Mouse (Mus musculus) heart, embryonic 15.5 days (tissue): ENCODE data around the gene Fads2. TPM values are rescaled to one million over a fixed set of nuclear protein-coding genes. Genes with fewer than 3 reads are reported as not detected.

ENCODE experiments used
- ATAC-seq: fragments of 200-750 bp; cut with Nextera tagmentation; replicated peaks from 2 replicates; pipeline ENCODE4 v1.8.0; 2017; ENCODE audit warnings: low read depth, moderate TSS enrichment; ENCODE audit not compliant: insufficient number of reproducible peaks, insufficient read depth, low FRiP score
- H3K27ac ChIP-seq: fragments of 300-500 bp; sonication (generic); 2 replicates; pipeline ENCODE4 v1.5.1; 2015; ENCODE audit warnings: mild to moderate bottlenecking, inconsistent platforms
- H3K27me3 ChIP-seq: fragments of 300-500 bp; sonication (generic); 2 replicates; pipeline ENCODE4 v1.6.1; 2015; ENCODE audit warnings: inconsistent platforms
- H3K36me3 ChIP-seq: fragments of 300-500 bp; sonication (generic); 2 replicates; pipeline ENCODE4 v1.6.1; 2015; ENCODE audit warnings: mild to moderate bottlenecking, inconsistent platforms
- H3K4me1 ChIP-seq: fragments of 300-500 bp; sonication (generic); replicated peaks from 2 replicates; pipeline ENCODE4 v1.6.1; 2015; ENCODE audit warnings: inconsistent platforms
- H3K4me2 ChIP-seq: fragments of 300-500 bp; sonication (generic); 2 replicates; pipeline ENCODE4 v1.6.1; 2015; ENCODE audit warnings: inconsistent platforms, mild to moderate bottlenecking, moderate library complexity
- H3K4me3 ChIP-seq: fragments of 300-500 bp; sonication (generic); 2 replicates; pipeline ENCODE4 v1.5.1; 2015; ENCODE audit warnings: mild to moderate bottlenecking, inconsistent platforms
- H3K9ac ChIP-seq: fragments of 300-500 bp; sonication (generic); 2 replicates; pipeline ENCODE4 v1.6.1; 2015; ENCODE audit warnings: mild to moderate bottlenecking, inconsistent platforms
- H3K9me3 ChIP-seq: fragments of 300-500 bp; sonication (generic); replicated peaks from 2 replicates; pipeline ENCODE4 v1.6.1; 2016; ENCODE audit warnings: inconsistent platforms
- WGBS: fragments of 180-500 bp; shearing (Covaris S2); methylation state at CpG from one replicate; pipeline ENCODE4 v1.1.7; 2015; ENCODE audit warnings: mixed read lengths; 5-methylcytosine and 5-hydroxymethylcytosine counted together
- polyA plus RNA-seq: library from polyadenylated mRNA; unstranded; fragments of >200 nt; fragmentation: Nextera tagmentation; extraction: Ambion mirVana; gene quantifications from 2 replicates; pipeline ENCODE4 v1.2.1, GENCODE M21; 2015

The Fads2 gene
- polyA plus RNA-seq, 1 experiment from 2014 or later: 29.3 TPM

- Histone ChIP-seq H3K27ac (no peak overlapping the region), H3K9ac (no peak overlapping the region), H3K4me3 (no peak overlapping the region), H3K27me3 (no peaks in the 10 kb centered on the region), H3K9me3 (no peaks in the 10 kb centered on the region), H3K4me1 (no peaks in the 10 kb centered on the region), H3K4me2 (no peak overlapping the region), H3K36me3 (no peaks in the 10 kb centered on the region)
- 70% methylated on average over 5 of the region's 5 CpGs for WGBS
- no peak for ATAC-seq
These were observed 20.6 kb upstream of the Fads2 start for GRCm38 (mm10) chr19:10122021-10122631.

GRCm38 (mm10) chr19:10116641-10117040, 15.1 kb upstream of the Fads2 start:
- H3K4me2 ChIP-seq: no peak overlapping the region
- no peak overlapping the region for H3K9ac ChIP-seq
- H3K4me1 ChIP-seq: no peaks in the 10 kb centered on the region
- 70% methylated on average over 3 of the region's 3 CpGs for WGBS
- no peaks in the 10 kb centered on the region for H3K36me3 ChIP-seq
- H3K27me3 ChIP-seq: no peaks in the 10 kb centered on the region
- H3K27ac ChIP-seq: no peak overlapping the region
- ATAC-seq: no peak
- no peaks in the 10 kb centered on the region for H3K9me3 ChIP-seq
- H3K4me3 ChIP-seq: no peak overlapping the region

- WGBS: 75% methylated on average over 6 of the region's 6 CpGs
- Histone ChIP-seq H3K9me3 (no peaks in the 10 kb centered on the region), H3K4me2 (no peak overlapping the region), H3K4me1 (no peaks in the 10 kb centered on the region), H3K4me3 (no peak overlapping the region), H3K9ac (no peak overlapping the region), H3K27me3 (no peaks in the 10 kb centered on the region), H3K36me3 (no peaks in the 10 kb centered on the region), H3K27ac (no peak overlapping the region)
- no peak for ATAC-seq
These were observed 14.0 kb upstream of the Fads2 start for GRCm38 (mm10) chr19:10115373-10116158.

GRCm38 (mm10) chr19:10112956-10113355, 11.4 kb upstream of the Fads2 start:
- Histone ChIP-seq H3K4me3 (no peak overlapping the region), H3K27me3 (no peaks in the 10 kb centered on the region), H3K36me3 (no peaks in the 10 kb centered on the region), H3K4me2 (no peak overlapping the region), H3K27ac (no peak overlapping the region), H3K4me1 (no peaks in the 10 kb centered on the region), H3K9me3 (no peaks in the 10 kb centered on the region), H3K9ac (no peak overlapping the region)
- no peak for ATAC-seq
- WGBS: 61% methylated on average over 4 of the region's 4 CpGs

- Histone ChIP-seq H3K27ac (no peak overlapping the region), H3K36me3 (no peaks in the 10 kb centered on the region), H3K4me3 (no peak overlapping the region), H3K4me2 (no peak overlapping the region), H3K4me1 (no peaks in the 10 kb centered on the region), H3K9ac (no peak overlapping the region), H3K9me3 (no peaks in the 10 kb centered on the region), H3K27me3 (no peaks in the 10 kb centered on the region)
- ATAC-seq: no peak
- WGBS: 80% methylated on average over 2 of the region's 2 CpGs
These were observed 7.1 kb upstream of the Fads2 start for GRCm38 (mm10) chr19:10108666-10109065.

- no peaks in the 10 kb centered on the region for H3K36me3 ChIP-seq
- H3K27me3 ChIP-seq: no peaks in the 10 kb centered on the region
- WGBS: 79% methylated on average over 1 of the region's 1 CpGs
- no peak for ATAC-seq
- H3K9me3 ChIP-seq: no peaks in the 10 kb centered on the region
- no peaks in the 10 kb centered on the region for H3K4me1 ChIP-seq
- no peak overlapping the region for H3K4me2 ChIP-seq
- H3K9ac ChIP-seq: no peak overlapping the region
- H3K4me3 ChIP-seq: no peak overlapping the region
- no peak overlapping the region for H3K27ac ChIP-seq
These were observed 6.6 kb upstream of the Fads2 start for GRCm38 (mm10) chr19:10108129-10108528.

- Histone ChIP-seq H3K27me3 (no peaks in the 10 kb centered on the region), H3K4me2 (no peak overlapping the region), H3K4me3 (no peak overlapping the region), H3K4me1 (0 out of 2 replicates have a peak, but pooled peaks cover 7% of the 10 kb centered on the region), H3K36me3 (no peaks in the 10 kb centered on the region), H3K9ac (no peak overlapping the region), H3K9me3 (no peaks in the 10 kb centered on the region), H3K27ac (no peak overlapping the region)
- no peak for ATAC-seq
- WGBS: 80% methylated on average over 5 of the region's 5 CpGs
These were observed 5.6 kb upstream of the Fads2 start for GRCm38 (mm10) chr19:10107051-10107611.

- ATAC-seq: no peak
These were observed 5.1 kb upstream of the Fads2 start for GRCm38 (mm10) chr19:10106634-10107033.

GRCm38 (mm10) chr19:10105034-10105493, 3.5 kb upstream of the Fads2 start:
- no peak for ATAC-seq
- no peak overlapping the region for H3K27ac ChIP-seq
- H3K9ac ChIP-seq: no peak overlapping the region
- H3K36me3 ChIP-seq: no peaks in the 10 kb centered on the region
- no peaks in the 10 kb centered on the region for H3K9me3 ChIP-seq
- no peak overlapping the region for H3K4me2 ChIP-seq
- H3K4me3 ChIP-seq: no peak overlapping the region
- peaks cover 15% of the 10 kb centered on the region for H3K4me1 ChIP-seq
- no peaks in the 10 kb centered on the region for H3K27me3 ChIP-seq
- 64% methylated on average over 10 of the region's 10 CpGs for WGBS

More at GRCm38 (mm10) chr19:10106634-10107033, 5.1 kb upstream of the Fads2 start:
- no peaks in the 10 kb centered on the region for H3K36me3 ChIP-seq
- H3K4me3 ChIP-seq: no peak overlapping the region
- 0 out of 2 replicates have a peak, but pooled peaks cover 7% of the 10 kb centered on the region for H3K4me1 ChIP-seq
- no peaks in the 10 kb centered on the region for H3K9me3 ChIP-seq
- 87% methylated on average over 2 of the region's 2 CpGs for WGBS
- H3K27ac ChIP-seq: no peak overlapping the region
- H3K27me3 ChIP-seq: no peaks in the 10 kb centered on the region
- H3K9ac ChIP-seq: no peak overlapping the region
- H3K4me2 ChIP-seq: no peak overlapping the region

- Histone ChIP-seq H3K27ac (no peak overlapping the region), H3K36me3 (no peaks in the 10 kb centered on the region), H3K9me3 (no peaks in the 10 kb centered on the region), H3K9ac (no peak overlapping the region), H3K4me3 (no peak overlapping the region), H3K4me1 (peaks cover 20% of the 10 kb centered on the region), H3K4me2 (no peak overlapping the region), H3K27me3 (no peaks in the 10 kb centered on the region)
- 78% methylated on average over 6 of the region's 6 CpGs for WGBS
- ATAC-seq: no peak
These were observed 2.7 kb upstream of the Fads2 start for GRCm38 (mm10) chr19:10104234-10104633.

GRCm38 (mm10) chr19:10102054-10102700, 631 bp upstream of the Fads2 start:
- Histone ChIP-seq H3K4me1 (peaks cover 23% of the 10 kb centered on the region), H3K9ac (peak overlapping the region; percentile 62; the same call in 1 of the 2 replicates), H3K27me3 (no peaks in the 10 kb centered on the region), H3K36me3 (no peaks in the 10 kb centered on the region), H3K4me3 (peak overlapping the region; percentile 67), H3K4me2 (peak overlapping the region; percentile 84), H3K27ac (peak overlapping the region; percentile 83), H3K9me3 (no peaks in the 10 kb centered on the region)
- WGBS: 5% methylated on average over 22 of the region's 25 CpGs
- peak; percentile 23; the same call in 1 of the 2 replicates for ATAC-seq
